Mouse (Mus musculus) embryonic facial prominence, embryonic 11.5 days (tissue): Measurements from ENCODE around the gene Vps18. TPM values are rescaled to one million over a fixed set of nuclear protein-coding genes. Genes with fewer than 3 reads are reported as not detected.

Experiments
- ATAC-seq: fragments of 200-750 bp; cut with Nextera tagmentation; replicated peaks from 2 replicates; pipeline ENCODE4 v1.8.0; 2017; ENCODE audit warnings: low read depth; ENCODE audit not compliant: insufficient number of reproducible peaks, low FRiP score, low TSS enrichment
- DNase-seq: peaks from one replicate; pipeline ENCODE4 v3.0.0-alpha.2; 2015; ENCODE audit warnings: low spot score
- H3K27ac ChIP-seq: fragments of 300-500 bp; sonication (generic); replicated peaks from 2 replicates; pipeline ENCODE4 v1.5.1; 2014; ENCODE audit warnings: mild to moderate bottlenecking, low read depth, low read length, control low read depth
- H3K27me3 ChIP-seq: fragments of 300-500 bp; sonication (generic); 2 replicates; pipeline ENCODE4 v1.6.1; 2014; ENCODE audit warnings: mild to moderate bottlenecking, low read length, moderate library complexity, mixed read lengths; ENCODE audit not compliant: control insufficient read depth, insufficient read depth
- H3K36me3 ChIP-seq: fragments of 300-500 bp; sonication (generic); replicated peaks from 2 replicates; pipeline ENCODE4 v1.6.1; 2014; ENCODE audit warnings: low read depth, mild to moderate bottlenecking, low read length, moderate library complexity, mixed read lengths; ENCODE audit not compliant: control insufficient read depth, insufficient read depth
- H3K4me1 ChIP-seq: fragments of 300-500 bp; sonication (generic); 2 replicates; pipeline ENCODE4 v1.6.1; 2014; ENCODE audit warnings: low read length, mixed read lengths; ENCODE audit not compliant: control insufficient read depth, insufficient read depth
- H3K4me2 ChIP-seq: fragments of 300-500 bp; sonication (generic); 2 replicates; pipeline ENCODE4 v1.6.1; 2014; ENCODE audit warnings: low read depth, mild to moderate bottlenecking, control low read depth, low read length, moderate library complexity
- H3K4me3 ChIP-seq: fragments of 300-500 bp; sonication (generic); 2 replicates; pipeline ENCODE4 v1.5.1; 2014; ENCODE audit warnings: low read depth, low read length, control low read depth
- H3K9ac ChIP-seq: fragments of 300-500 bp; sonication (generic); replicated peaks from 2 replicates; pipeline ENCODE4 v1.6.1; 2014; ENCODE audit warnings: mild to moderate bottlenecking, control low read depth, low read length
- H3K9me3 ChIP-seq: fragments of 300-500 bp; sonication (generic); replicated peaks from 2 replicates; pipeline ENCODE4 v1.6.1; 2016; ENCODE audit warnings: mild to moderate bottlenecking, low read length, inconsistent platforms, mixed read lengths; ENCODE audit not compliant: control insufficient read depth
- WGBS: fragments of 180-500 bp; shearing (Covaris S2); extraction: QIAGEN DNeasy Blood & Tissue Kit; methylation state at CpG from one replicate; pipeline ENCODE4 v1.1.7; 2014; 5-methylcytosine and 5-hydroxymethylcytosine counted together
- polyA plus RNA-seq: library from polyadenylated mRNA; unstranded; fragments of >200 nt; fragmentation: Nextera tagmentation; extraction: Ambion mirVana; gene quantifications from 2 replicates; pipeline ENCODE4 v1.2.1, GENCODE M21; 2014

Gene Vps18
- polyA plus RNA-seq, 1 experiment from 2014 or later, result 9.2 TPM

GRCm38 (mm10) chr2:119300819-119301493 lies 12.4 kb downstream of the Vps18 start:
- Histone ChIP-seq H3K36me3 (peaks cover 4% of the 10 kb centered on the region; the same call in 1 of the 2 replicates), H3K4me3 (no peak overlapping the region), H3K27ac (no peak overlapping the region), H3K4me2 (no peak overlapping the region), H3K27me3 (no peaks in the 10 kb centered on the region), H3K9ac (no peak overlapping the region; the same call in 1 of the 2 replicates), H3K4me1 (no peaks in the 10 kb centered on the region), H3K9me3 (no peaks in the 10 kb centered on the region)
- WGBS, result 50% methylated on average over 7 of the region's 7 CpGs
- DNase-seq, result no peak
- no peak for ATAC-seq

- ATAC-seq (no peak), DNase-seq (no peak)
- WGBS, result 73% methylated on average over 6 of the region's 6 CpGs
- H3K4me3 ChIP-seq, result no peak overlapping the region
- H3K27ac ChIP-seq, result no peak overlapping the region
- H3K36me3 ChIP-seq, result no peaks in the 10 kb centered on the region; the same call in 1 of the 2 replicates
- H3K4me1 ChIP-seq, result no peaks in the 10 kb centered on the region
- H3K9me3 ChIP-seq, result no peaks in the 10 kb centered on the region
- H3K4me2 ChIP-seq, result no peak overlapping the region
- no peaks in the 10 kb centered on the region for H3K27me3 ChIP-seq
- H3K9ac ChIP-seq, result no peak overlapping the region
Measured at GRCm38 (mm10) chr2:119302876-119303275, 14.3 kb downstream of the Vps18 start.

DNA sequence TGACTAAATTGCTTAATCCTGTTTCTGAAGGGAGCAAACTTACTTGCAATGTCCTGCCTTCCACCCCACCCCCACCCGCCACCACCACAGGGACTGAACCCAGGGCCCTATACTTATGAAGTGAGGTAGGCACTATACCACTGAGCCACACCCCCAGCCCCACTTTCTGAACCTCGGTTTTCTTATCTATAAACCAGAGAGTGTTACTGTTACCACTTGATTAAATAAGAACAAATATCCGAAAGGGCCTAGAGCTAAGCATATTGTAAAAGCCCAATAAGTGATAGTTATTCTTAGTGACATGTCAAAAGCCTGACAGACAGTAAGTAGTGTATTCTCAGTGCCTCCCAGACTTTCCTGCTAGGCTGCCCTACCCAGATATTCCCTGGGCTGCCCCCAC lies 15.9 kb downstream of the Vps18 start:
- WGBS, result 56% methylated on average over 3 of the region's 3 CpGs
- Histone ChIP-seq H3K4me1 (no peaks in the 10 kb centered on the region), H3K36me3 (no peaks in the 10 kb centered on the region), H3K9ac (no peak overlapping the region), H3K4me3 (no peak overlapping the region), H3K27ac (no peak overlapping the region), H3K27me3 (no peaks in the 10 kb centered on the region), H3K4me2 (no peak overlapping the region), H3K9me3 (no peaks in the 10 kb centered on the region)
- DNase-seq (no peak), ATAC-seq (no peak)

GRCm38 (mm10) chr2:119304798-119305208 lies 16.3 kb downstream of the Vps18 start:
- DNase-seq, result peak; percentile 51

GRCm38 (mm10) chr2:119311544-119311943 lies 23.0 kb downstream of the Vps18 start:
- Histone ChIP-seq H3K4me1 (no peaks in the 10 kb centered on the region), H3K4me2 (no peak overlapping the region), H3K27me3 (no peaks in the 10 kb centered on the region), H3K4me3 (no peak overlapping the region), H3K9me3 (no peaks in the 10 kb centered on the region), H3K9ac (no peak overlapping the region), H3K36me3 (no peaks in the 10 kb centered on the region), H3K27ac (no peak overlapping the region)
- ATAC-seq, result no peak
- DNase-seq, result peak; percentile 22
- WGBS, result 45% methylated on average over 12 of the region's 12 CpGs

More at GRCm38 (mm10) chr2:119304798-119305208, 16.3 kb downstream of the Vps18 start:
- no peaks in the 10 kb centered on the region for H3K4me1 ChIP-seq
- no peaks in the 10 kb centered on the region for H3K9me3 ChIP-seq
- no peaks in the 10 kb centered on the region for H3K36me3 ChIP-seq
- no peak overlapping the region for H3K4me3 ChIP-seq
- no peak overlapping the region for H3K4me2 ChIP-seq
- WGBS, result 16% methylated on average over 3 of the region's 3 CpGs
- ATAC-seq, result peak; percentile 63
- H3K9ac ChIP-seq, result no peak overlapping the region
- H3K27ac ChIP-seq, result no peak overlapping the region
- H3K27me3 ChIP-seq, result no peaks in the 10 kb centered on the region

DNA sequence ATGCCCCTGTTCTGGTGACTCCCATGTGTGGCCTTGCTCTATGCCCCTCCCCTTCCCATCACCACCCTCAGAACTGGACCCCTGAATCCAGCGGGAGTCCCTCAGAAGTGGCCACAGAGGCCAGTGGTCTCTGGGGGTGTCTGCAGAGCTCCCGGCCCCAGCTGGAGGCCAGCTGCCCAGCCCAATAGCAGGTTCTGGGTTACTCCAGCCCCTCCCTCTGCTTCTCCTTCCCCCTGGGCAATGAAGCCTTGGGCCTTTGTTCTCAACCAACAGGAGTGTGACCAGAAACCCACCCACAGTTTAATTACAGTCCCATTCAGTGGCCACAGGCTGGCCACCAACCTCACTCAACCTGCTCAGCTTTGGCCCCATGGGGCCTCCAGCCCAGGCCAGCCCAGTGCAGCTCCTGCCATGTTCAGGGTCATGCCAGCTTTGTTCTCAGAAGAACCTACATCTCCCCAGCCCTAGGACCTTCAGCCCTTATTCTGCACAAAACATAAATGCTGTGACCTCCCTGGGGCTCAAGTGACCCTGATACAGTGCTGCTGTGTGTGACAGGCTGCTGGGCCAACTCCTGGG lies 23.9 kb downstream of the Vps18 start:
- Histone ChIP-seq H3K4me3 (no peak overlapping the region), H3K4me2 (no peak overlapping the region), H3K27ac (no peak overlapping the region), H3K9ac (no peak overlapping the region), H3K36me3 (no peaks in the 10 kb centered on the region), H3K4me1 (no peaks in the 10 kb centered on the region), H3K9me3 (no peaks in the 10 kb centered on the region), H3K27me3 (no peaks in the 10 kb centered on the region)
- DNase-seq (no peak), ATAC-seq (0 out of 2 replicates have a peak, but pooled peaks have one; percentile 16)
- WGBS, result 50% methylated on average over 2 of the region's 2 CpGs

GRCm38 (mm10) chr2:119313780-119314479 lies 25.4 kb downstream of the Vps18 start:
- 17% methylated on average over 10 of the region's 10 CpGs for WGBS
- Histone ChIP-seq H3K27me3 (no peaks in the 10 kb centered on the region), H3K36me3 (no peaks in the 10 kb centered on the region), H3K9me3 (no peaks in the 10 kb centered on the region), H3K27ac (no peak overlapping the region), H3K4me1 (no peaks in the 10 kb centered on the region), H3K4me2 (no peak overlapping the region), H3K4me3 (no peak overlapping the region), H3K9ac (no peak overlapping the region)
- no peak for DNase-seq
- ATAC-seq, result no peak
